Mouse (Mus musculus): ENCODE results near the gene Ppm1n. TPM values are rescaled to one million over a fixed set of nuclear protein-coding genes. Genes with fewer than 3 reads are reported as not detected.

The Ppm1n gene
- total RNA-seq, 4 experiments from 2014 or later: not detected

GRCm38 (mm10) chr7:19306819-19307738 lies 27.2 kb upstream of the Ppm1n start:
- DNase-seq: no peak

GRCm38 (mm10) chr7:19305796-19306765 lies 26.2 kb upstream of the Ppm1n start:
- DNase-seq: no peak

- no peak for DNase-seq
Observed at GRCm38 (mm10) chr7:19305413-19305735, 25.5 kb upstream of the Ppm1n start.

GRCm38 (mm10) chr7:19304501-19305412 lies 24.9 kb upstream of the Ppm1n start:
- no peak for DNase-seq

- DNase-seq: no peak
Observed at GRCm38 (mm10) chr7:19303770-19304169, 23.9 kb upstream of the Ppm1n start.

GRCm38 (mm10) chr7:19303046-19303305 lies 23.1 kb upstream of the Ppm1n start:
- DNase-seq: no peak

GRCm38 (mm10) chr7:19302264-19303045 lies 22.6 kb upstream of the Ppm1n start:
- no peak for DNase-seq

GRCm38 (mm10) chr7:19301461-19302263 lies 21.8 kb upstream of the Ppm1n start:
- no peak for DNase-seq

GRCm38 (mm10) chr7:19300501-19301421 lies 20.9 kb upstream of the Ppm1n start:
- DNase-seq: peak; percentile 68

- DNase-seq: no peak
Observed at GRCm38 (mm10) chr7:19299194-19299593, 19.3 kb upstream of the Ppm1n start.

- no peak for DNase-seq
Observed at GRCm38 (mm10) chr7:19297794-19298193, 17.9 kb upstream of the Ppm1n start.

GRCm38 (mm10) chr7:19297034-19297433 lies 17.2 kb upstream of the Ppm1n start:
- DNase-seq: no peak

GRCm38 (mm10) chr7:19295503-19296185 lies 15.8 kb upstream of the Ppm1n start:
- DNase-seq: peak; percentile 92

- DNase-seq: no peak
Observed at GRCm38 (mm10) chr7:19290969-19291596, 11.2 kb upstream of the Ppm1n start.

GRCm38 (mm10) chr7:19284763-19285162 lies 4.9 kb upstream of the Ppm1n start:
- DNase-seq: no peak

- no peak for DNase-seq
Observed at GRCm38 (mm10) chr7:19283406-19283804, 3.5 kb upstream of the Ppm1n start.

- no peak for DNase-seq
Observed at GRCm38 (mm10) chr7:19282791-19283405, 3.0 kb upstream of the Ppm1n start.

- no peak for DNase-seq
Observed at GRCm38 (mm10) chr7:19282385-19282784, 2.5 kb upstream of the Ppm1n start, which contains the start of gene Rtn2. Gene Rtn2, plus strand, starts transcription at chr7:19282624.

Measured in adrenal gland, adult 8-10 months (tissue).